Comparison of ENCODE assay signal across 8 mouse cellular contexts in genomic region chr11:60219609-60220008, GRCm38 (mm10). TPM values are rescaled to one million over a fixed set of nuclear protein-coding genes. Genes with fewer than 3 reads are reported as not detected.
DNase-seq lines count a peak whose midpoint lies in the region; ATAC-seq and TF ChIP-seq lines count a peak whose summit lies in the region.

No protein-coding gene starts in this region.

- peak overlapping the region; percentile 69 for H3K4me3 ChIP-seq in left cerebral cortex, adult 2 months
- H3K4me3 ChIP-seq in embryonic facial prominence, embryonic 10.5 days: peak overlapping the region; percentile 79
- H3K4me3 ChIP-seq in intestine, postnatal 0 days (ENCODE audit: low read depth, low read length): peak overlapping the region; percentile 63
- H3K4me3 ChIP-seq in midbrain, postnatal 0 days (ENCODE audit: low read depth, low read length): peak overlapping the region; percentile 48

- no peak for ATAC-seq in intestine, postnatal 0 days
- no peak for ATAC-seq in midbrain, postnatal 0 days (ENCODE audit: low FRiP score)

- TF ChIP-seq CTCF in left cerebral cortex, adult 2 months (IDR thresholded peaks at IDR 0.05): no peak
- TF ChIP-seq CTCF in intestine, postnatal 0 days (IDR thresholded peaks at IDR 0.05; ENCODE audit: low read depth): no peak
- TF ChIP-seq CTCF in midbrain, postnatal 0 days (IDR thresholded peaks at IDR 0.05): no peak

- H3K27ac ChIP-seq in left cerebral cortex, adult 2 months: no peak overlapping the region; the same call in 1 of the 2 replicates
- peak overlapping the region; percentile 96 for H3K27ac ChIP-seq in embryonic facial prominence, embryonic 10.5 days (replicated peaks)
- H3K27ac ChIP-seq in intestine, postnatal 0 days (ENCODE audit: low read depth, low read length): peak overlapping the region; percentile 95
- H3K27ac ChIP-seq in midbrain, postnatal 0 days (ENCODE audit: low read depth, low read length): no peak overlapping the region

- H3K9ac ChIP-seq in intestine, postnatal 0 days (ENCODE audit: low read depth, low read length): peak overlapping the region; percentile 79
- peak overlapping the region; percentile 48 for H3K9ac ChIP-seq in midbrain, postnatal 0 days (replicated peaks; ENCODE audit: low read length, poor library complexity, severe bottlenecking)

- H3K4me2 ChIP-seq in intestine, postnatal 0 days (replicated peaks; ENCODE audit: low read depth): peak overlapping the region; percentile 83
- peak overlapping the region; percentile 53 for H3K4me2 ChIP-seq in midbrain, postnatal 0 days (ENCODE audit: low read depth, low read length, poor library complexity, severe bottlenecking)

- peaks cover 28% of the 10 kb centered on the region for H3K36me3 ChIP-seq in embryonic facial prominence, embryonic 10.5 days (replicated peaks)
- H3K36me3 ChIP-seq in intestine, postnatal 0 days (ENCODE audit: control insufficient read depth, insufficient read depth): peaks cover 5% of the 10 kb centered on the region; the same call in 1 of the 2 replicates
- H3K36me3 ChIP-seq in midbrain, postnatal 0 days (ENCODE audit: insufficient read depth, low read length): no peaks in the 10 kb centered on the region

- no peaks in the 10 kb centered on the region for H3K9me3 ChIP-seq in embryonic facial prominence, embryonic 10.5 days
- H3K9me3 ChIP-seq in intestine, postnatal 0 days (ENCODE audit: control insufficient read depth): no peaks in the 10 kb centered on the region
- H3K9me3 ChIP-seq in midbrain, postnatal 0 days (ENCODE audit: low read length): no peaks in the 10 kb centered on the region

- 55% methylated on average over 8 of the region's 8 CpGs for WGBS in embryonic facial prominence, embryonic 10.5 days
- WGBS in intestine, postnatal 0 days: 8% methylated on average over 8 of the region's 8 CpGs
- WGBS in midbrain, postnatal 0 days: 48% methylated on average over 8 of the region's 8 CpGs

- DNase-seq in left cerebral cortex, adult 2 months (ENCODE audit: extremely low spot score in 1 of 2, low spot score in 2 of 2): no peak
- no peak for DNase-seq in left cerebral cortex, adult 9 months (ENCODE audit: low spot score in 2 of 2)
- DNase-seq in embryonic facial prominence, embryonic 10.5 days (ENCODE audit: low spot score): no peak
- no peak for DNase-seq in midbrain, postnatal 0 days (ENCODE audit: low spot score)
- no peak for DNase-seq in cerebellum, adult 18-20 months
- no peak for DNase-seq in embryo, embryonic 9.5 days (ENCODE audit: extremely low spot score)
- no peak for DNase-seq in adrenal gland, adult 18-20 months (ENCODE audit: low spot score in 2 of 2)

- H3K27me3 ChIP-seq in embryonic facial prominence, embryonic 10.5 days (replicated peaks; ENCODE audit: low read depth, poor library complexity, severe bottlenecking): peaks cover 4% of the 10 kb centered on the region; the same call in 1 of the 2 replicates
- H3K27me3 ChIP-seq in intestine, postnatal 0 days (replicated peaks; ENCODE audit: control insufficient read depth, insufficient read depth, low read length): no peaks in the 10 kb centered on the region
- H3K27me3 ChIP-seq in midbrain, postnatal 0 days (ENCODE audit: insufficient read depth, low read length): no peaks in the 10 kb centered on the region

- intact Hi-C loops in left cerebral cortex, adult 2 months (cut with DNase I): no loop called here

- H3K4me1 ChIP-seq in embryonic facial prominence, embryonic 10.5 days: peaks cover 72% of the 10 kb centered on the region
- H3K4me1 ChIP-seq in intestine, postnatal 0 days (replicated peaks; ENCODE audit: control insufficient read depth, insufficient read depth, low read length): peaks cover 16% of the 10 kb centered on the region; the same call in 1 of the 2 replicates
- peaks cover 5% of the 10 kb centered on the region; the same call in 1 of the 2 replicates for H3K4me1 ChIP-seq in midbrain, postnatal 0 days (ENCODE audit: insufficient read depth, low read length)

RNA-seq across cellular contexts. Expression of gene Srebf1, which starts 2.8 kb away (rescaled TPM):
- 10 to 100 TPM; 50.1 to 66.1 TPM for total RNA-seq in left cerebral cortex, adult 2 months (2021)
- polyA plus RNA-seq in embryonic facial prominence, embryonic 10.5 days (2016; fragmentation: Nextera tagmentation; extraction: Ambion mirVana): 50.9 and 52.1 TPM in 2 replicates
- 86.9 and 88.1 TPM in 2 replicates for polyA plus RNA-seq in intestine, postnatal 0 days (2015; fragmentation: Nextera tagmentation; extraction: Ambion mirVana)
- 77.1 and 96.5 TPM in 2 replicates for total RNA-seq in midbrain, postnatal 0 days (2014; rRNA removed)
- polyA plus RNA-seq in midbrain, postnatal 0 days (2015; fragmentation: Nextera tagmentation; extraction: Ambion mirVana): 34.5 and 38.1 TPM in 2 replicates
- 100 to 1,000 TPM; 141 to 185 TPM for total RNA-seq in adrenal gland, adult 18-20 months (2021)

Comparison
In these comparisons a context has a peak if more than half of its experiments do, and no peak if none do; other contexts are left out.
1. H3K27ac ChIP-seq: peak in embryonic facial prominence, embryonic 10.5 days (single experiment) and intestine, postnatal 0 days (single experiment); none in left cerebral cortex, adult 2 months (single experiment) and midbrain, postnatal 0 days (single experiment).
2. Peak in every context shown above with its lines, with median percentiles within 50 percentile points of each other: H3K4me3 ChIP-seq.